Mouse (Mus musculus) testis, adult 2 months (tissue): ENCODE data around the gene Sorcs3.

ENCODE experiments used
- CTCF ChIP-seq: fragments of 200-500 bp; IDR thresholded peaks from 2 replicates; pipeline ENCODE4 v1.5.1; 2012; ENCODE audit warnings: low read depth, mild to moderate bottlenecking, inconsistent platforms, low read length, moderate library complexity; ENCODE audit not compliant: control insufficient read depth, insufficient read depth, insufficient replicate concordance
- POLR2A ChIP-seq: fragments of 200-500 bp; IDR thresholded peaks from 2 replicates; pipeline ENCODE4 v1.6.1; 2012; ENCODE audit warnings: low read depth, mild to moderate bottlenecking, inconsistent platforms, low read length, moderate library complexity; ENCODE audit not compliant: control insufficient read depth

DNA sequence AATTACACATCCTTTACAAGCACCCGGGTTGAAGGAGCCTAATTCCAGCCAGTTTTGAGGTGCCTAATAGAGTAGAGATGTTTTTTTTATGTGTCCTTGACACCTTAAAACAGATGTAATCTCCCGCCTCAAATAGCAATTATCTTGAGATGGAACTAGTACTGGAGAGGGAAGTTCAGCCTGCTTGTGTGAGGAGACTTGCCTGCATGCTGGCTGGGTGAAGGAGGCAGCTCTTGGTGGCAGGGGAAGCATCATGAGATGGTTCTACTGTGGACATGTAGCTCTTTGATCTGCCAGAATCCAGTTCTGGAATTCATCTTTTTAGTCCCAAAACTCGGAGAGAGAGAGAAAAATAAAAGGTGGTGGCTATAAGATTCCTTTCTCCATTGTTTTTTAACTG is 38.2 kb downstream of the Sorcs3 start:
- TF ChIP-seq CTCF (no peak), POLR2A (no peak)
